Mouse (Mus musculus) intestine, embryonic 14.5 days (tissue): Measurements from ENCODE around the gene Cdca4. TPM values are rescaled to one million over a fixed set of nuclear protein-coding genes. Genes with fewer than 3 reads are reported as not detected.

Source experiments
- ATAC-seq: fragments of 200-750 bp; cut with Nextera tagmentation; replicated peaks from 2 replicates; pipeline ENCODE4 v1.8.0; 2017; ENCODE audit warnings: low read depth, moderate number of reproducible peaks, moderate TSS enrichment, moderate library complexity; ENCODE audit not compliant: low FRiP score, low TSS enrichment
- DNase-seq: peaks from one replicate; pipeline ENCODE4 v3.0.0-alpha.2; 2018; ENCODE audit warnings: low spot score
- H3K27ac ChIP-seq: fragments of 300-500 bp; sonication (generic); 2 replicates; pipeline ENCODE4 v1.5.1; 2014; ENCODE audit warnings: low read depth, mild to moderate bottlenecking, control low read depth
- H3K27me3 ChIP-seq: fragments of 300-500 bp; sonication (generic); replicated peaks from 2 replicates; pipeline ENCODE4 v1.6.1; 2014; ENCODE audit warnings: low read length, control low read depth; ENCODE audit not compliant: control insufficient read depth, insufficient read depth
- H3K36me3 ChIP-seq: fragments of 300-500 bp; sonication (generic); 2 replicates; pipeline ENCODE4 v1.6.1; 2014; ENCODE audit warnings: low read length, control low read depth; ENCODE audit not compliant: control insufficient read depth, insufficient read depth
- H3K4me1 ChIP-seq: fragments of 300-500 bp; sonication (generic); replicated peaks from 2 replicates; pipeline ENCODE4 v1.6.1; 2014; ENCODE audit warnings: low read length, control low read depth, mixed read lengths; ENCODE audit not compliant: control insufficient read depth, insufficient read depth
- H3K4me2 ChIP-seq: fragments of 300-500 bp; sonication (generic); 2 replicates; pipeline ENCODE4 v1.6.1; 2014; ENCODE audit warnings: low read length
- H3K4me3 ChIP-seq: fragments of 300-500 bp; sonication (generic); 2 replicates; pipeline ENCODE4 v1.5.1; 2014; ENCODE audit warnings: low read depth, low read length, control low read depth, mixed read lengths
- H3K9ac ChIP-seq: fragments of 300-500 bp; sonication (generic); 2 replicates; pipeline ENCODE4 v1.6.1; 2014; ENCODE audit warnings: mild to moderate bottlenecking, low read length
- H3K9me3 ChIP-seq: fragments of 300-500 bp; sonication (generic); 2 replicates; pipeline ENCODE4 v1.6.1; 2016; ENCODE audit warnings: low read length, control low read depth; ENCODE audit not compliant: control insufficient read depth
- WGBS: fragments of 180-500 bp; shearing (Covaris S2); extraction: QIAGEN DNeasy Blood & Tissue Kit; methylation state at CpG from one replicate; pipeline ENCODE4 v1.1.7; 2014; 5-methylcytosine and 5-hydroxymethylcytosine counted together
- polyA plus RNA-seq: library from polyadenylated mRNA; unstranded; fragments of >200 nt; fragmentation: Nextera tagmentation; extraction: Ambion mirVana; gene quantifications from 2 replicates; pipeline ENCODE4 v1.2.1, GENCODE M21; 2014

Cdca4 gene
- polyA plus RNA-seq, 1 experiment from 2014 or later = 116 TPM

DNA sequence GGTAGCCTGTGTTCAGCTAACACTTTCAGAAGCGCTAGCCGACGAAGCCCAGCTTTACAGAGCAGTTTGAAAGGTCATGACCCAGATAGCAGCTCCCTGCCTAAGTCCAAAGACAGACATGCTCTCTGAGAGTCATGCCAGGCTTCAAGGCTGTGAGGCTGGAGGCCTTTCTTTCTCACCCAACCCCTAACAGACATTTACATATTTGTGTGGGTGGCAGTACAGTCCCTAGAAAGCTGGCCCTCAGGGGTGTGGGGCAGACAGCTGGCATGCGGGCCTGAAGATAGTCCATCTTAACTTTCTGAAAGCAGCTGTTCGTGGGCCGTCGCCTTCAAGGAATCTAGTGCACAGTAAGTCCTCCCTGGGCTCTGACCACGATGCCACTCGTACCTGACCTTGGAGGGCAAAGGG is 32.7 kb upstream of the Cdca4 start:
- 52% methylated on average over 9 of the region's 9 CpGs for WGBS
- Histone ChIP-seq H3K27me3 (no peaks in the 10 kb centered on the region), H3K9ac (no peak overlapping the region), H3K4me2 (no peak overlapping the region), H3K36me3 (no peaks in the 10 kb centered on the region), H3K4me3 (no peak overlapping the region), H3K4me1 (no peaks in the 10 kb centered on the region), H3K27ac (no peak overlapping the region), H3K9me3 (no peaks in the 10 kb centered on the region)
- no peak for DNase-seq
- no peak for ATAC-seq

DNA sequence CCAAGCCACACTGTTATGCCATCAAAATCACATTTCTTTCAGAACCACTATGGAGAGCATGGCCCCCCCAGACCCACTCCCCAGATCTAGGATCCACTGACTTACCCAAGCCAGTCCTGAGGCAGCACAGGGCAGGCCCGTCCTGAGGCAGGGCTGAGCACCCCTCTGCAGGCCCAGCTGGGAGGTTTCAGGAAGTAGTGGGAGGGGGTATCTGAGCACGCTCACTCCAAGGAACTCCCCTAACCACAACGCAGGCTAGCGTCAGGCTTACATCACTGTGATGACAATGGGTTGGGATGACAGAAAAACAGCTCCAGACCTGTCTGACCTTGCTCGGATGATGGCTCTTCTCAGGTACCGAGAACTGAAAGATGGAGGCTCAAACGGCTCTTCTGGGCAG is 31.5 kb upstream of the Cdca4 start:
- no peak overlapping the region for H3K4me3 ChIP-seq
- H3K27me3 ChIP-seq = no peaks in the 10 kb centered on the region
- ATAC-seq = 0 out of 2 replicates have a peak, but pooled peaks have one; percentile 33
- no peaks in the 10 kb centered on the region for H3K36me3 ChIP-seq
- WGBS = 51% methylated on average over 7 of the region's 7 CpGs
- no peak overlapping the region for H3K9ac ChIP-seq
- H3K4me1 ChIP-seq = no peaks in the 10 kb centered on the region
- no peak overlapping the region for H3K27ac ChIP-seq
- no peak overlapping the region for H3K4me2 ChIP-seq
- no peaks in the 10 kb centered on the region for H3K9me3 ChIP-seq
- no peak for DNase-seq

DNA sequence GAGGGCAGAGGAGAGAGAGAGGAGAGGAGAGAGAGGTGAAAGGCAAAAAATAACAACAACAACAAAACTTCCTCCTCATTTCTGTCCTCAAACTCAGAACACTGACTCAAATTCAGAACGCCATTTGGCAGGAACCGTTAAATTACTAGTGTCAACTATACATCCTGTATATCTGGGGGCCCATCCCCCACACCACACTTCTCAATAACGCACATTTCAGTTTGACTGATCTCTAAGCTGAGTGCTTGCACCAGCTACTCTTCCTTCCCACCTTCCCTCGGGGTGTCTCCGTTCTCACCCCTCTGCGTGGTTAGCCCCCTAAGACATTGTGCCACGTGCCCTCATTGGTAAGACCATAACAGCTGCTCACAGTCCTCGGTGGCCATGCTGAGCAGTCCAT is 30.7 kb upstream of the Cdca4 start:
- no peaks in the 10 kb centered on the region for H3K4me1 ChIP-seq
- no peaks in the 10 kb centered on the region for H3K9me3 ChIP-seq
- no peak overlapping the region for H3K9ac ChIP-seq
- H3K27ac ChIP-seq = no peak overlapping the region
- H3K4me3 ChIP-seq = no peak overlapping the region
- no peaks in the 10 kb centered on the region for H3K36me3 ChIP-seq
- WGBS = 63% methylated on average over 8 of the region's 8 CpGs
- DNase-seq (no peak), ATAC-seq (no peak)
- H3K4me2 ChIP-seq = no peak overlapping the region
- H3K27me3 ChIP-seq = no peaks in the 10 kb centered on the region

DNA sequence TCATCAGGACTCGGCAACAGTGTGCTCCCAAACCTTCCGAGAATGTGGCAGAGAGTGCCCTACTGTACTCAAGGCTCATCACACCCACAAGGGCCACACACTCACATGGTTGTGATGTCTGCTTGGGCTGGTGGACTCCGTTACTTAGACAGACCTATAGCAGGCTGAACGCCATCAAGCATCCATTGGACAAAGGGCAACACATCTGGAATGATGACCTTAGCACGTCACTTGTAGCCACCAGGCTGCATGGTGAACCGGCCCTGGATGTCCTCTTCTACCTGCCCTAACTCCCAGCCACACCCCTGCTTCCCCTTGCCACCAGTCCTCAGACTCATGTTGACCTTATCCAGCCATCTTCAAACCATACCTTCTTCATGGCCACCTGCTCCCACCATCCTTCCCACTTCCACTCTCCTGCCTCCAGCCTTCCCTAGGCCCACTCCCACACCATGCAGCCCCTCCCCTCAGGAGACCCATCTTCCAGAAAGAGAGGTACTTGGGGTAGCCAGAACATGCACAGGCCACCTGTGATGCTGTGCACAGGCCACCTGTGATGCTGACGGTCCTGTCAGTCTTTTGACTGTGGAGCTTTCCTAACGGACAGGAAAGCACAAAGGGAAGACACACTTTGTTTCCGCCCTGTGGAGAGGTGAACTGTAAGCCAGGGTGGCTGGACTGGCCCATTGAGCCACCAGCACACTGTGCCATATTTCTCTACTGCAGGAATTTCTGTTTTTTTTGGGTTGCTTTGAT is 29.5 kb upstream of the Cdca4 start:
- no peak for DNase-seq
- WGBS = 90% methylated on average over 9 of the region's 9 CpGs
- H3K27me3 ChIP-seq = no peaks in the 10 kb centered on the region

DNA sequence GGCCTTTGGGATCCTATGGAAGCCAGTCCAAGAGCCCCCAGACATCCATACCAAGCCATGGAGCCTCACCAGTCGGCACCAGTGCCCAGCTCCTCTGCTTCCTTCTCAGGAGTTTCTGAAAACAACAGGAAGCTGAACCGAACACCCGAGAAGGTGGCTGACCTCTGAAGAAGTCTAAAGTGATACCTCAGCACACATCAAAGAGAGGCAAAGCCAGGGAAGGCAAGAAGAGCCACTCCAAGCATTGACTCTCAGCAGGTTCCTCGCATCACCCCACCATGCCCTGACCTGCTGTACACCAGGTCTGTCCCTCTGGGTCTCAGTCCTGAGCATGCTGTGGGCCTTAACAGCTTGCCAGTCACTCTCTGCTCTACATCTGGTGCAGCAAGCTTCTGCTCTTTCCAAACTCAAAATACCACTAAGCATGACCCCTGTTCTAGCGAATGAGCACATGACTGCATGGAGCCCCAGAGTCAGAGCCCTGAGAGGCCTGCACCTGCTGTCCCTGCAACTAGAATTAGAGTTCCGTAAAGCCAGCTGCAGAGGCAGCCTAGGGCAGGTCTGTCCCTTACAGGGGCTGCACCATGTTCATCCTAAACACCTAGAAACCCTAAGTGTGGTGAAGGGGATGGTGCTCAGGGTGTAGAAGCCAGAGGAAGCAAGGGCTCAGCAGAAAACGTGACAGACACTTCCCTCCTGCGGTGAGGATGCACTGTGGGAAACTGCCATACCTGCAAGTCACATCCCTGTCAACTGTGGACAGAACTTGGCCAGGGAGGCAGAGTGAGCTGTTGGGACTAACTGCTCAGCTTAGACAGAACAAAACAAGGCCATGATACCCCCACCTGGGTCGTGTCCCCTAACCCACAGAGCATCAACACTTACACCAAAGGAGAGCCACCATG is 28.1 kb upstream of the Cdca4 start:
- Histone ChIP-seq H3K27ac (no peak overlapping the region), H3K4me1 (no peaks in the 10 kb centered on the region), H3K27me3 (no peaks in the 10 kb centered on the region), H3K9ac (no peak overlapping the region), H3K4me3 (no peak overlapping the region), H3K4me2 (no peak overlapping the region), H3K36me3 (no peaks in the 10 kb centered on the region), H3K9me3 (no peaks in the 10 kb centered on the region)
- WGBS = 67% methylated on average over 9 of the region's 9 CpGs
- DNase-seq (no peak), ATAC-seq (no peak)

More for the DNA sequence above, 29.5 kb upstream of the Cdca4 start:
- H3K27ac ChIP-seq = no peak overlapping the region
- no peak for ATAC-seq
- no peaks in the 10 kb centered on the region for H3K4me1 ChIP-seq
- no peaks in the 10 kb centered on the region for H3K9me3 ChIP-seq
- H3K36me3 ChIP-seq = no peaks in the 10 kb centered on the region
- H3K4me3 ChIP-seq = no peak overlapping the region
- H3K9ac ChIP-seq = no peak overlapping the region
- no peak overlapping the region for H3K4me2 ChIP-seq

DNA sequence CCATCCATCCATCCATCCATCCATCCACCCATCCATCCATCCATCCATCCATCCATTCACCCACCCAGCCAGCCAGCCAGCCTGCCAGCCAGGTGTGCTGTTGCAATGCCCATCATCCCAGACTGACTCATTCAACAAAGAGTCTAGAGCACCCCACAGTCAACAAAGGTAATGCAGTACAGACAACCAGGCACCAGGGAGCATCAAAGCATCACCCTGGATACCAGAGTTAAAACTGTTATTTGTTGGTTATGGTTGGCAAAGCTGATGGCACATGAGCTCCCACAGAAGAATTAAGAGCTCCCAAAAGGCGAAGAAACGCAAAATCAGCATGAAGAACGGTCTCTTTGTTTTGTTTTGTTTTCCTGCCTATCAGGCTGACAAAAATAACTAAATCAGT is 27.1 kb upstream of the Cdca4 start:
- ATAC-seq (no peak), DNase-seq (no peak)
- no peaks in the 10 kb centered on the region for H3K27me3 ChIP-seq
- no peaks in the 10 kb centered on the region for H3K4me1 ChIP-seq
- H3K4me3 ChIP-seq = no peak overlapping the region
- no peak overlapping the region for H3K4me2 ChIP-seq
- no peaks in the 10 kb centered on the region for H3K9me3 ChIP-seq
- no peak overlapping the region for H3K27ac ChIP-seq
- WGBS = 91% methylated on average over 3 of the region's 3 CpGs
- no peak overlapping the region for H3K9ac ChIP-seq
- H3K36me3 ChIP-seq = no peaks in the 10 kb centered on the region

DNA sequence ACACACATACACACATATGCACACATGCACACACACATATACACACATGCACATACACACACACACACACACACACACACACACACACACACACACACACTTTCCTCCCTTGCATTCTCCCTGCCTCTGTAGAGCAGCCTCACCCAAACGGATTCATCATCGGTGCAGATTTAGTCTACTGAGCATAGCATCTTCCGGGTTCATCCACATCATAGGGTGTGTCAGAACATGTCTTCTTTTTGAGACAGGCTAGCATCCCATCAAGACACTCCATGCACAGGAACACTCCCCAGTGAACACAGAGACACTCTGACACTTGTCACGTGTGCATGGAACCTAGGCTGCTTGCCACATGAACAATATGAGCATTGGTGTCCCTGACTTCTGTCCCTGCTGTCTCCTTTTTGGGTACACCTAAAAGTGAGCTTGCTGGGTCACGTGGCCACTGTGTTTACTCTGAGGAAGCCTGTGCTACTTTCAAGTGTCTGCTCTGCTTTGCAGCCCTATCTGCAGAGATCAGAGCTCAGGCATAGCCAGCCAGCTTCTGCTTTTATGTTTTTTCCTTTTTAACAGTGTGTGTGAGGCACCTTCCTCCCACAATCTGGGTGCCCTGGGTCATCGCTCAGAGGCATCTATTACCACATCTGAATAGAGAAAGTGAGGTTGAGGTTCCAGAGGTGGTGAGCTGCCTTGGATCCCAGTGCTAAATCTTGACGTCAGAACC is 25.5 kb upstream of the Cdca4 start:
- Histone ChIP-seq H3K36me3 (no peaks in the 10 kb centered on the region), H3K9ac (no peak overlapping the region), H3K27ac (no peak overlapping the region), H3K9me3 (no peaks in the 10 kb centered on the region), H3K27me3 (no peaks in the 10 kb centered on the region), H3K4me3 (no peak overlapping the region), H3K4me1 (no peaks in the 10 kb centered on the region), H3K4me2 (no peak overlapping the region)
- DNase-seq (no peak), ATAC-seq (no peak)
- WGBS = 63% methylated on average over 7 of the region's 7 CpGs

DNA sequence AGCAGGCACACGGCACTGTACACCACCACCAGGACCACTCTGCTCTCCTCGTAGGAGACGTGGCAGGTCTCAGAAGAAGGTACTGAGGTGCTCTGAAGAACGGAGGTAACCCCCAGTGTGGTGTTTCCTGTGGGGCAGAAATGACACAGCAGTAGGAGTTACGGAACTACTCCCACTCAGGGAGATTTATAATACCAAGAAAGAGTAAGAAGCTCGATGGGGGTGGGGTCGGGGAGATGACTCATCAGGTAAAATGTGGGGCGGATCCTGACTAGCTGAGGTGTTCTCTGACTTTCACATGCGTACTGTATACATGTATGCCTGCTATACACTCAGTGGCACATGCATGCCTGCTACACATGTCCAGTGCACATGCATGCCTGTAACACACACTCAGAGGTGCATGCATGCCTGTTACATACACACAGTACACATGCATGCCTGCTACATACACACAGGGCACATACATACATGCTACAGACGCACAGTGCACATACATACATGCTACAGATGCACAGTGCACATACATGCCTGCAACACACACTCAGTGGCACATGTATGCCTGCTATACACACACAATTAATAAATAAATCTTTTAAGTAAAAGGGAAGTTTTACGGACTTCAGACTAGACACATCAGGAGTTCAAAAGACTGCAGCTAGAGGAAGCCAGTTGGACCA is 24.0 kb upstream of the Cdca4 start:
- no peak for ATAC-seq
- Histone ChIP-seq H3K9me3 (no peaks in the 10 kb centered on the region), H3K27ac (no peak overlapping the region), H3K27me3 (no peaks in the 10 kb centered on the region), H3K9ac (no peak overlapping the region), H3K4me2 (no peak overlapping the region), H3K4me1 (no peaks in the 10 kb centered on the region), H3K4me3 (no peak overlapping the region), H3K36me3 (no peaks in the 10 kb centered on the region)
- WGBS = 70% methylated on average over 11 of the region's 11 CpGs
- no peak for DNase-seq
